Mouse (Mus musculus) bone marrow macrophage, adult 2 months (primary cell): ENCODE results near the gene Capzb.

Experiments
- CTCF ChIP-seq: IDR thresholded peaks from 2 replicates; pipeline ENCODE4 v1.5.1; 2012; ENCODE audit warnings: low read depth, mild to moderate bottlenecking, low read length, moderate library complexity
- POLR2A ChIP-seq: IDR thresholded peaks from 2 replicates; pipeline ENCODE4 v1.6.1; 2012; ENCODE audit warnings: mild to moderate bottlenecking, low read depth, low read length, borderline replicate concordance

- TF ChIP-seq CTCF (no peak), POLR2A (no peak)
Measured at GRCm38 (mm10) chr4:139250043-139250442, 57.3 kb downstream of the Capzb start.
